Mouse (Mus musculus): ENCODE measurements around the gene Rbm15b. TPM values are rescaled to one million over a fixed set of nuclear protein-coding genes. Genes with fewer than 3 reads are reported as not detected.

Rbm15b gene
- polyA plus RNA-seq, 1 experiment from 2014 or later, result 5.1 TPM

- peaks cover 27% of the 10 kb centered on the region for H3K36me3 ChIP-seq (ENCODE audit: control insufficient read depth, insufficient read depth, low read length)
- H3K9me3 ChIP-seq (ENCODE audit: control insufficient read depth, low read length), result no peaks in the 10 kb centered on the region
- no peak overlapping the region for H3K4me3 ChIP-seq (ENCODE audit: low read length)
- no peaks in the 10 kb centered on the region for H3K27me3 ChIP-seq (ENCODE audit: control insufficient read depth, insufficient read depth, low read depth, low read length)
- H3K4me1 ChIP-seq (replicated peaks; ENCODE audit: control insufficient read depth, insufficient read depth, low read length), result no peaks in the 10 kb centered on the region
- ATAC-seq (ENCODE audit: low read depth), result no peak
- 93% methylated on average over 3 of the region's 3 CpGs for WGBS
- H3K9ac ChIP-seq (ENCODE audit: low read length), result no peak overlapping the region
- H3K27ac ChIP-seq (ENCODE audit: low read length), result no peak overlapping the region
- no peak overlapping the region for H3K4me2 ChIP-seq (ENCODE audit: low read depth, low read length)
These were observed 10.6 kb downstream of the Rbm15b start for GRCm38 (mm10) chr9:106876666-106877065.

DNA sequence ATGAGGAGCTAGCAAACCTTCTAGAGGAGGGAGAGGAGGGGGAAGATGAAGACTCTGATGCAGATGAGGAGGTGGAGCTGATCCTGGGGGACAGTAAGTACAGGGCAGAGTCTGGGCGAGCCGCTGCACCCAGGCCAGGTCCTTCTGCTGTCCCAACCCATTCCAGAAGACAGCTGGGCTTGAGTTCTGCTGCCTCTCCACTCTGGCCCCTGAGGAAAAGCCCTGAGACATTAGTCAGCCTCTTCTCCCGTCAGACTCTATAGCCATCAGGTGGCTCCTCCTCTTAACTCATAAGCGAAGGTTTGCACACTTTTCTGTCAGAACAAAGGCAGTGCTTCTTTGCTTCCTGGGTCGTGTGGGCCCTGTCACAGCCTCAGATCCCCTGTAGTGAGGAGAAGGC lies 13.0 kb downstream of the Rbm15b start:
- WGBS, result 74% methylated on average over 5 of the region's 5 CpGs
- H3K27ac ChIP-seq (ENCODE audit: low read length), result no peak overlapping the region
- no peaks in the 10 kb centered on the region for H3K4me1 ChIP-seq (replicated peaks; ENCODE audit: control insufficient read depth, insufficient read depth, low read length)
- no peaks in the 10 kb centered on the region for H3K9me3 ChIP-seq (ENCODE audit: control insufficient read depth, low read length)
- no peak overlapping the region for H3K4me2 ChIP-seq (ENCODE audit: low read depth, low read length)
- no peak for ATAC-seq (ENCODE audit: low read depth)
- no peak overlapping the region for H3K9ac ChIP-seq (ENCODE audit: low read length)
- peaks cover 23% of the 10 kb centered on the region for H3K36me3 ChIP-seq (ENCODE audit: control insufficient read depth, insufficient read depth, low read length)
- H3K27me3 ChIP-seq (ENCODE audit: control insufficient read depth, insufficient read depth, low read depth, low read length), result no peaks in the 10 kb centered on the region
- H3K4me3 ChIP-seq (ENCODE audit: low read length), result no peak overlapping the region

DNA sequence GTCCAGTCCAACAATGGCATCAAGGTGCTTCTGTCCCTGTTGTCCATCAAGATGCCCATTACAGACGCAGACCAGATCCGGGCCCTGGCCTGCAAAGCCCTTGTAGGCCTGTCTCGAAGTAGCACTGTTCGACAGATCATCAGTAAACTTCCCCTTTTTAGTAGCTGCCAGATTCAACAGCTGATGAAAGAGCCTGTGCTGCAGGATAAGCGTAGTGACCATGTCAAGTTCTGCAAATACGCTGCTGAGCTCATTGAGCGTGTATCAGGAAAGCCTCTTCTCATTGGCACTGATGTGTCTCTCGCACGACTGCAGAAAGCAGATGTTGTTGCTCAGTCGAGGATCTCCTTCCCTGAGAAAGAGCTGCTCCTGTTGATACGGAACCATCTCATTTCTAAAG lies 29.2 kb downstream of the Rbm15b start:
- H3K9ac ChIP-seq (ENCODE audit: low read length), result no peak overlapping the region
- no peaks in the 10 kb centered on the region for H3K9me3 ChIP-seq (ENCODE audit: control insufficient read depth, low read length)
- peaks cover 37% of the 10 kb centered on the region for H3K36me3 ChIP-seq (ENCODE audit: control insufficient read depth, insufficient read depth, low read length)
- no peak for ATAC-seq (ENCODE audit: low read depth)
- no peaks in the 10 kb centered on the region for H3K4me1 ChIP-seq (replicated peaks; ENCODE audit: control insufficient read depth, insufficient read depth, low read length)
- H3K4me3 ChIP-seq (ENCODE audit: low read length), result no peak overlapping the region
- no peaks in the 10 kb centered on the region for H3K27me3 ChIP-seq (ENCODE audit: control insufficient read depth, insufficient read depth, low read depth, low read length)
- H3K4me2 ChIP-seq (ENCODE audit: low read depth, low read length), result no peak overlapping the region
- WGBS, result 88% methylated on average over 11 of the region's 11 CpGs
- no peak overlapping the region for H3K27ac ChIP-seq (ENCODE audit: low read length)

- no peak overlapping the region for H3K9ac ChIP-seq (ENCODE audit: low read length)
- peaks cover 33% of the 10 kb centered on the region for H3K36me3 ChIP-seq (ENCODE audit: control insufficient read depth, insufficient read depth, low read length)
These were observed 30.6 kb downstream of the Rbm15b start for GRCm38 (mm10) chr9:106856664-106857063.

GRCm38 (mm10) chr9:106842800-106843199 lies 44.4 kb downstream of the Rbm15b start:
- Histone ChIP-seq H3K4me2 (ENCODE audit: low read depth, low read length) (no peak overlapping the region), H3K4me1 (replicated peaks; ENCODE audit: control insufficient read depth, insufficient read depth, low read length) (no peaks in the 10 kb centered on the region), H3K9me3 (ENCODE audit: control insufficient read depth, low read length) (no peaks in the 10 kb centered on the region), H3K4me3 (ENCODE audit: low read length) (no peak overlapping the region), H3K27ac (ENCODE audit: low read length) (no peak overlapping the region), H3K27me3 (ENCODE audit: control insufficient read depth, insufficient read depth, low read depth, low read length) (no peaks in the 10 kb centered on the region), H3K9ac (ENCODE audit: low read length) (no peak overlapping the region), H3K36me3 (ENCODE audit: control insufficient read depth, insufficient read depth, low read length) (peaks cover 36% of the 10 kb centered on the region)
- WGBS, result 92% methylated on average over 6 of the region's 6 CpGs
- ATAC-seq (ENCODE audit: low read depth), result no peak

More at GRCm38 (mm10) chr9:106856664-106857063, 30.6 kb downstream of the Rbm15b start:
- ATAC-seq (ENCODE audit: low read depth), result no peak
- H3K4me2 ChIP-seq (ENCODE audit: low read depth, low read length), result no peak overlapping the region
- H3K27me3 ChIP-seq (ENCODE audit: control insufficient read depth, insufficient read depth, low read depth, low read length), result no peaks in the 10 kb centered on the region
- no peaks in the 10 kb centered on the region for H3K4me1 ChIP-seq (replicated peaks; ENCODE audit: control insufficient read depth, insufficient read depth, low read length)
- no peak overlapping the region for H3K27ac ChIP-seq (ENCODE audit: low read length)
- H3K9me3 ChIP-seq (ENCODE audit: control insufficient read depth, low read length), result no peaks in the 10 kb centered on the region
- WGBS, result 73% methylated on average over 3 of the region's 3 CpGs
- H3K4me3 ChIP-seq (ENCODE audit: low read length), result no peak overlapping the region

- no peak overlapping the region for H3K9ac ChIP-seq (ENCODE audit: low read length)
- no peaks in the 10 kb centered on the region for H3K27me3 ChIP-seq (ENCODE audit: control insufficient read depth, insufficient read depth, low read depth, low read length)
- 100% methylated on average over 1 of the region's 1 CpGs for WGBS
- no peak overlapping the region for H3K27ac ChIP-seq (ENCODE audit: low read length)
- no peak for ATAC-seq (ENCODE audit: low read depth)
- H3K9me3 ChIP-seq (ENCODE audit: control insufficient read depth, low read length), result no peaks in the 10 kb centered on the region
- no peak overlapping the region for H3K4me3 ChIP-seq (ENCODE audit: low read length)
- no peaks in the 10 kb centered on the region for H3K4me1 ChIP-seq (replicated peaks; ENCODE audit: control insufficient read depth, insufficient read depth, low read length)
- H3K4me2 ChIP-seq (ENCODE audit: low read depth, low read length), result no peak overlapping the region
- H3K36me3 ChIP-seq (ENCODE audit: control insufficient read depth, insufficient read depth, low read length), result peaks cover 46% of the 10 kb centered on the region
These were observed 46.7 kb downstream of the Rbm15b start for GRCm38 (mm10) chr9:106840569-106840968.

Other genes starting within 250 kb of the Rbm15b start
- gene Grm2, start 231.3 kb downstream of the Rbm15b start, polyA plus RNA-seq (2015; fragmentation: Nextera tagmentation; extraction: Ambion mirVana), result not detected in 2 replicates
- 53.4 and 54.5 TPM in 2 replicates for gene Tex264, start 201.5 kb downstream of the Rbm15b start, polyA plus RNA-seq (2015; fragmentation: Nextera tagmentation; extraction: Ambion mirVana)
- gene Rad54l2, start 98.2 kb downstream of the Rbm15b start, polyA plus RNA-seq (2015; fragmentation: Nextera tagmentation; extraction: Ambion mirVana), result 5.8 and 6.0 TPM in 2 replicates
- 19.4 and 22.9 TPM in 2 replicates for gene Dcaf1, start 65.6 kb downstream of the Rbm15b start, polyA plus RNA-seq (2015; fragmentation: Nextera tagmentation; extraction: Ambion mirVana)
- 286 and 294 TPM in 2 replicates for gene Manf, start 4.6 kb upstream of the Rbm15b start, polyA plus RNA-seq (2015; fragmentation: Nextera tagmentation; extraction: Ambion mirVana)

Measured in lung, embryonic 16.5 days (tissue).